Mouse (Mus musculus) layer of hippocampus, adult 9-11 months (tissue): ENCODE measurements at regions not wholly inside any gene's neighbourhood (a gene's known extent, or its start where the extent isn't known, plus 50 kb on each side); places are given as distances from the start of the nearest gene placed in this dataset.

ENCODE experiments used
- DNase-seq: peaks from one replicate; pipeline ENCODE4 v3.0.0; 2022

GRCm38 (mm10) chr15:51677266-51677665, 2207.4 kb upstream of the Gm7489 start:
- DNase-seq = no peak

GRCm38 (mm10) chr15:51679186-51679902, 2205.4 kb upstream of the Gm7489 start:
- DNase-seq = no peak

GRCm38 (mm10) chr15:51680494-51680893, 2204.2 kb upstream of the Gm7489 start:
- DNase-seq = no peak

GRCm38 (mm10) chr15:51681191-51681590, 2203.5 kb upstream of the Gm7489 start:
- no peak for DNase-seq

- DNase-seq = no peak
These were observed 2202.4 kb upstream of the Gm7489 start for GRCm38 (mm10) chr15:51682331-51682730.

GRCm38 (mm10) chr15:51687007-51687540, 2197.6 kb upstream of the Gm7489 start:
- DNase-seq = no peak

- DNase-seq = no peak
These were observed 2195.2 kb upstream of the Gm7489 start for GRCm38 (mm10) chr15:51689498-51689897.

GRCm38 (mm10) chr15:51692671-51693070, 2192.0 kb upstream of the Gm7489 start:
- DNase-seq = no peak

- peak; percentile 7 for DNase-seq
These were observed 2188.2 kb upstream of the Gm7489 start for GRCm38 (mm10) chr15:51696344-51697016.

- no peak for DNase-seq
These were observed 2180.5 kb upstream of the Gm7489 start for GRCm38 (mm10) chr15:51704198-51704597.

GRCm38 (mm10) chr15:51709871-51710655, 2174.6 kb upstream of the Gm7489 start:
- peak; percentile 56 for DNase-seq

- no peak for DNase-seq
These were observed 2163.8 kb upstream of the Gm7489 start for GRCm38 (mm10) chr15:51720873-51721308.

GRCm38 (mm10) chr15:51721363-51721762, 2163.3 kb upstream of the Gm7489 start:
- DNase-seq = no peak

GRCm38 (mm10) chr15:51724127-51724526, 2160.6 kb upstream of the Gm7489 start:
- no peak for DNase-seq

GRCm38 (mm10) chr15:51725457-51725856, 2159.2 kb upstream of the Gm7489 start:
- DNase-seq = no peak

- DNase-seq = no peak
These were observed 2154.6 kb upstream of the Gm7489 start for GRCm38 (mm10) chr15:51730106-51730505.

GRCm38 (mm10) chr15:51730805-51731412, 2153.8 kb upstream of the Gm7489 start:
- peak; percentile 52 for DNase-seq

- DNase-seq = no peak
These were observed 2150.5 kb upstream of the Gm7489 start for GRCm38 (mm10) chr15:51734194-51734593.
